Mouse (Mus musculus): Measurements from ENCODE around the gene Ropn1l.

The Ropn1l gene

DNA sequence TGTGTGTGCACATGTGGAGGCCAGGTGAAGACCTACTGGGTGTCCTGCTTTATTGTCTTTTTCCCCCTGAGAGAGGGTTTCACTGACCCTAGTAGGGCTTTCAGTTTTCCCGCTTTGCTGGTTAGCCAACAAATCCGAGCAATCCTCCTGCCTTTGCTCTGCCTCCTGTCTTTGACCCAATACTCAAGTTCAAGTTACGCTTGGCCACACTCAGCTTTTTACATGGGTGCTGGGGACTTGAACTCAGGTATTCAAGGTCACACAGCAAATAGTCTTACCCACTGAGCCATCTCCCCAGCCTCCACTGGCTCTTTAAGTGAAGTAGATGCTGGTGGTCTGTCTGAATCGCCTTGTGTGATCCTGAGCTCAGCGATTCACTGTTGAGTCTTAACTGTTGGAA is 46.7 kb downstream of the Ropn1l start:
- DNase-seq (ENCODE audit: low read depth) = no peak

DNA sequence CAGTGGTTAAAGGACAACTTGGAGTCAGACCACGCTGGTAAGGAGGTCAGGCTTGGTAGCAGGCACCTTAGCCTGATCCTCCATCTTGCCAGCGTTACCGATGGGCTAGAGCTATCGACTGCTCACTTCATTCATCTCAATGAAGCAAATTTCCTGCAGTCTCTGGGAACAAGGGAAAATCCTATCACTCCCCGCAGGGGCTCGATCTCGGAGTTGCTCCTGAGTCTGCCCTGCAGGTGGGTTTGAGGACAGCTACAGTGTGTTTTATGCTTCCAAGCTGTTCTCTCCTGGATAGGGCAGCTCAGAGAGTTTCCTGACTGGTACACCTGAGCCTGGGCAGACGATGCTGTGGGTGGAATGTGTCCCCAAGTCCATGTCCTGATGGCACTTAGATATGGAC is 49.2 kb downstream of the Ropn1l start:
- no peak for DNase-seq (ENCODE audit: low read depth)

DNA sequence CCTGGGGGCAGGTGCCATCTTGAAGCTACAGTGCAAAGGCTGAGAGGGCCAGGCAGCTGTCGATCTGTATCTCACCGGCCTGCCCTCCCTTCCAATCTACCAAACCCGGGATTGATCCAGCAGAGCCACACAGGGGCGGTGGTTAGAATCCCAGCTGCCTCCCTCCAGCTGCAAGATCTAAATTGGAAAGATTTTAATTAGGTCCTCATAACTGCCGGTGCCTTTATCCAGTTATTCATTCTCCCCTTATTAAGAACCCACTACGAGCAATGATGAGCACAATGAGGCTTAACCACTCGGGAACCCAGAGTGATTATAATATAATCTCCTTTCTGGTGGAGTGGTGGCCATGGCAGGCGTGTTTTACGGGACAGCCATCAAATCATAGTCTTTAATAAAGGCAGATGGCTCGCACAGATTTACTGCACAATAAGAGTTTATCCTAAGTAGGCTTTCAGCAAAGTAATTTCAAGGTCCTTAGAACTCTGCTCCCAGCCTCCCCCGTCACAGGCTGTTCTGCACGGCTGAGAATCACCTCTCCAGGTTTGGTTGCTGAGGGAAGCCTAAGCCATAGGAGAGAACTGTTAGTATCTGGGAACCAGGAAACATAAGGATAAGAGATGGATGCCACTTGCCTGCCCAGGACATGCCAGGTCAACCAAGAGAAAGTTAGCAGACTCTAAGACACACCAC is 51.2 kb downstream of the Ropn1l start:
- DNase-seq (ENCODE audit: low read depth) = no peak

DNA sequence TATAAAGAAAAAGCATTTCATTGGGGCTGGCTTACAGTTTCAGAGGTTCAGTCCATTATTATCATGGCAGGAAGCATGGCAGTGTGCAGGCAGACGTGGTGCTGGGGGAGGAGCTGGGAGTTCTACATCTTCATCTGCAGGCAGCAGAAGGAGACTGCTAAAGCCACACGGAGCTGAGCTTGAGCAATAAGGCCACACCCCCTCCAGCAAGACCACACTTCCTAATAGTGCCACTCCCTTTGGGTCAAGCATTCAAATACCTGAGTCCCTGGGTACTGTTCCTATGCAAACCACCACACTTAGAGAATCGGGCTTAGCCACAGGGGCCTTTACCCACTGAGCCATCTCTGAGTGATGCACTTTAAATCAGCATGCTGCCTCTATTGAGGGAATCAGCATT is 52.6 kb downstream of the Ropn1l start:
- no peak for DNase-seq (ENCODE audit: low read depth)

DNA sequence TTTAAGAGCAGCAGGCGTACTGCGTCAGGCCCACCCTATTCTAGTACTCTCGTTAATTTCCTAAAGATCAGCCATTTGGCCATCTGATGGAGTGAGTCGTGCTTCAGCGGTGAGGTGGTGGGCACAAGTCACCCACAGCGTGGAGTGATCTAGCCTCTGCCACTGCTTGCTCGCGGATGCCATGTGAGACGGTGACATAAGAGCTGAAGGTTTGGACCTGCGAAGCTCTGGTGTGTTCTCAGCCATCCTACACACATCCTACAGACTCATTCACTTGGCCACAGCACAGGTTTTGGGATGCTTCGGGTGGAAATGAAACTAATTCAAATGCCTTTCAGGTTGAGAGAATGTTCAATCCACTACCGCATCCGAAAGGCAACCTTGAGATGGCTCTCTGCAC is 54.8 kb downstream of the Ropn1l start:
- no peak for DNase-seq (ENCODE audit: low read depth)

DNA sequence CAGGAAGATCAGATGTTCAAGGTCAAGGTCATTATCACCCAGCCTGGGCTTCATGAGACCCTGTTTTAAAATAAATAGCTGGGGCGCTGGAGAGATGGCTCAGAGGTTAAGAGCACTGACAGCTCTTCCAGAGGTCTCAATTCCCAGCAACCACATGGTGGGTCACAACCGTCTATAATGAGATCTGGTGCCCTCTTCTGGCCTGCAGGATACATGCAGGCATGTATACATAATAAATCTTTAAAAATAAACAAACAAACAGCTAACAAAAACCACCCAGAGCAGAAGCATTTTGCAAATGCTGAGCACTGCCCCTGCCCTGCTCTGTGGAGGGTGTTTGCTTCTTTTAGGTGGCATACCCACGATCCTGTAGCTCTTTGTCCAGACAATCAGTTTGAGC is 56.2 kb downstream of the Ropn1l start:
- no peak for DNase-seq (ENCODE audit: low read depth)

DNA sequence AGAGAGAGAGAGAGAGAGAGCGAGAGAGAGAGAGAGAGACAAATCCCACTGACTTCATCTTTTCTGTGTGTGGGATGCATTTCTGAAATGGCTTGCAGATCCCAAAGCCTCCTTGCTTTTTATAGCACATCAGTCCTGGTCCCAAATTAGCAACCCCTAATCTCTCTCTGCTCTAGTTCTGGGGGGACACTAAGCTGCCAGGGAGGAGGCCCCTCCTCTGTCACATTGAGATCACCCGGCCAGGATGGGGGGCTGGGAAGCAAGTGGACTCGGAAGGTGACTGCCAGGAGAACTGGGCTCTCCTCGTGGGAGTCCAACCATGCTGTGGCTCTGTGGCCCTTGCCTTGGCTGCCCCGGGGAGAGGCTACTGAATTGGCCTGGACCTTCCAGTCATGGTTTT is 56.8 kb downstream of the Ropn1l start:
- no peak for DNase-seq (ENCODE audit: low read depth)

DNA sequence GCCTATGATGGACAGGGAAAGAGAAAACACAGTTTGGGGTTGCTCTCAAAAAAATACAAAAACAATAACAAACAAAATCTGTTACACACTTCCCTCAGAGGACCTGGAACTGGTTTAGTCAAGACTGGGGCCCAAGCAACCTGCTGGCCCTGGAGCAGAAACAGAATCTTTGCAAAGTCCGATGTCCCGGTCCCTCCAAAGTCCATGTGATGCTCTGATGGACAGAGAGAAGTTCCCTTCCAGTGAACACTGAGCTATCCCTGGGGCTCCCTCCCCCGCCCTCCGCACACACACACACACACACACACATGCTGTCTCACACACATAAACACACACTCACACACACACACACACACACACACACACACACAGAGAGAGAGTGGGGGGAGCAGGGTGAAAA is 57.6 kb downstream of the Ropn1l start:
- no peak for DNase-seq (ENCODE audit: low read depth)

DNA sequence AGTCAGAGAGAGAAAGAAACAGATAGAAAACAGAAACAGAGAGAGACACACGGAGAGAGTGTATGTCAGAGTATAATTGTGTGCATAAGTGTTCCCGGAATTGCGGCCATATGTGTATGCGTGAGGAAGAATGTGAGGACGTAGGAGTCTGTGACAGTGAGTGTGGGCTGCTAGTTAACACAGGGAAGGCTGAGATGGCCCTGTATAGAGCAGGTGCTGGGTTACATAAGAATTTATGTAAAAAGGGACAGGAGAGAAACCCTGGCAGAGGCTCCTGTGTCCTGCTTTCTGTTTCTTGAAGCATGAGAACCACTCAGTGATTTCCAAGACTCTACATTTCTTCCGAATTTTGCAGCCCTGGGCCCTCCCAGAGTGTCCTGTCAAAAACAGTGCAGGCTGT is 60.1 kb downstream of the Ropn1l start:
- DNase-seq (ENCODE audit: low read depth) = no peak

DNA sequence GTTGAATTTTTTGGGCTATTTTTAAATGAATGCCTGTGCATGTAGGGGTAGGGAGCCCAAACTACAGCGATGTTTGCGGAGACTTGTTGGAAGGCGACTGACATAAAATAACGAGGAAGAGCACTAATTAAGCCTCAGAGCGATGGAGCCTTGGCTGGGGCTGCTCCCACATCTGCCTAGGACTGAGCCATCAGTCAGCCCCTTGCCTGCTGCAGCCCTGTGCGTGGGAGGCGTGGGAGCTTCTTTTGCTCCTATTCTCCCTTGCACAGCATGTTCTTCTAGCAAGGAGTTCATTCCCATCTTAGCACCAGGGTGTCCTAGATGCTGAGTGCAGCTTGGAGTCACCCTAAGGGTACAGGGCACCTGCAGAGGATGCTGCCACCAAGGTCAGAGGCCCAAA is 60.8 kb downstream of the Ropn1l start:
- no peak for DNase-seq (ENCODE audit: low read depth)

DNA sequence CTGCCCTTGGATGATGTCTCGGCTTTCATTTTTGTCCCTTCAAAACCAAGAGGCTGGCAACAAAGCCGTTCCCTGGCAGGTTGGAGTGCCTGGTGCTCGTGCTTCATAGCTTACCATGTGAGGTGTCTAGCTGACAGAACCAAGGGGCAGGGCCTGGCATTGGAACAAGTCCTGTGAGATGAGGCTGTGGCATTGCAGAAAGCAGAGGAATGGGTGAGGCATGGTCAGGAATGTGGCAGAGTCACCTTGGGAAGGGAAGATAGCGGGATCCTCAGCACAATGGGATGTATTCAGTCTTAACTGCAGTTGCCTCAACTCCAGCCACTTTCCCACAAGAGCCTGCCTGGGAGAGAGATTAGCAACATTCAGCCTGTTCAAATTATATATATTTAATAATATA is 61.4 kb downstream of the Ropn1l start:
- DNase-seq (ENCODE audit: low read depth) = no peak
